Mouse (Mus musculus): Measurements from ENCODE around the gene Lenep. TPM values are rescaled to one million over a fixed set of nuclear protein-coding genes. Genes with fewer than 3 reads are reported as not detected.

Gene Lenep
- total and polyA plus RNA-seq, 3 experiments: not detected

GRCm38 (mm10) chr3:89436176-89437113 lies 33.9 kb upstream of the Lenep start, which contains the start of gene Pbxip1:
Pbxip1 (plus strand) TSS chr3:89436706.
- Histone ChIP-seq H3K79me2 (replicated peaks; ENCODE audit: control insufficient read depth, extremely low read depth, insufficient read depth, poor library complexity, severe bottlenecking) (peaks cover 9% of the 10 kb centered on the region), H3K4me3 (replicated peaks in 1 of 3; ENCODE audit: low read depth in 2 of 3, low read length in 2 of 3, poor library complexity in 1 of 3) (peak within 1 kb of the TSS; percentile 65 to 88 (median 77)), H3K4me1 (ENCODE audit: control insufficient read depth in 1 of 2, insufficient read depth in 2 of 2) (peaks cover 9 to 33% of the 10 kb centered on the region in 2 experiments), H3K4me2 (ENCODE audit: insufficient read depth, low read depth, poor library complexity, severe bottlenecking) (peak within 1 kb of the TSS; percentile 96), H3K27ac (ENCODE audit: insufficient read depth, low read depth) (peak within 1 kb of the TSS; percentile 53), H3K9me3 (replicated peaks; ENCODE audit: low read length) (no peaks in the 10 kb centered on the region), H3K27me3 (replicated peaks) (no peaks in the 10 kb centered on the region), H3K9ac (ENCODE audit: insufficient read depth, low read depth) (peak within 1 kb of the TSS; percentile 93), H3K36me3 (replicated peaks in 1 of 2; ENCODE audit: control insufficient read depth in 1 of 2, insufficient read depth in 1 of 2, low read length in 1 of 2) (peaks cover 38 to 65% of the 10 kb centered on the region in 2 experiments)
- TF ChIP-seq ZMIZ1 (IDR thresholded peaks at IDR 0.05; ENCODE audit: low read depth, low read length): peak; percentile 55; the same call in 1 of the 2 replicates
- TF ChIP-seq POLR2AphosphoS2 (IDR thresholded peaks at IDR 0.05; ENCODE audit: low read depth, low read length): peak; percentile 61; the same call in 1 of the 2 replicates
- no peak for TF ChIP-seq ZC3H11A (IDR thresholded peaks at IDR 0.05; ENCODE audit: low read depth, low read length)
- TF ChIP-seq UBTF (IDR thresholded peaks at IDR 0.05; ENCODE audit: low read depth, low read length): no peak
- TF ChIP-seq MXI1 (IDR thresholded peaks at IDR 0.05; ENCODE audit: low read depth, low read length): peak; percentile 77
- TF ChIP-seq KAT2A (IDR thresholded peaks at IDR 0.05; ENCODE audit: insufficient replicate concordance, low read length): no peak
- no peak for TF ChIP-seq RCOR1 (conservative IDR thresholded peaks at IDR 0.05; ENCODE audit: low read depth, low read length)
- peak; percentile 78 for TF ChIP-seq POLR2A (IDR thresholded peaks at IDR 0.05; ENCODE audit: low read depth, low read length)
- TF ChIP-seq USF1 (IDR thresholded peaks at IDR 0.05; ENCODE audit: low read depth, low read length): peak; percentile 93
- no peak for TF ChIP-seq ZKSCAN1 (IDR thresholded peaks at IDR 0.05; ENCODE audit: borderline replicate concordance, low read depth, low read length)
- TF ChIP-seq SMC3 (IDR thresholded peaks at IDR 0.05; ENCODE audit: low read depth, low read length): no peak
- no peak for TF ChIP-seq JUND (conservative IDR thresholded peaks at IDR 0.05; ENCODE audit: low read depth, low read length)
- TF ChIP-seq HCFC1 (IDR thresholded peaks at IDR 0.05; ENCODE audit: low read depth, low read length): no peak; the same call in 1 of the 2 replicates
- TF ChIP-seq IRF4 (IDR thresholded peaks at IDR 0.05; ENCODE audit: low read depth, low read length): no peak
- TF ChIP-seq SIN3A (IDR thresholded peaks at IDR 0.05; ENCODE audit: low read length): peak; percentile 77
- no peak for TF ChIP-seq MEF2A (IDR thresholded peaks at IDR 0.05; ENCODE audit: borderline replicate concordance, low read depth, low read length)
- TF ChIP-seq TBP (conservative IDR thresholded peaks at IDR 0.05; ENCODE audit: low read depth, low read length): peak; percentile 51; the same call in 1 of the 2 replicates
- TF ChIP-seq CHD1 (IDR thresholded peaks at IDR 0.05; ENCODE audit: low read depth, low read length): peak; percentile 84; the same call in 1 of the 2 replicates
- peak; percentile 88 for TF ChIP-seq USF2 (conservative IDR thresholded peaks at IDR 0.05; ENCODE audit: low read depth, low read length)
- TF ChIP-seq EP300 (IDR thresholded peaks at IDR 0.05; ENCODE audit: low read length): no peak
- TF ChIP-seq MAZ (IDR thresholded peaks at IDR 0.05; ENCODE audit: low read depth, low read length): peak; percentile 71; the same call in 1 of the 2 replicates
- TF ChIP-seq ELF1 (IDR thresholded peaks at IDR 0.05; ENCODE audit: low read depth, low read length): peak; percentile 71; the same call in 1 of the 2 replicates
- TF ChIP-seq TCF12 (IDR thresholded peaks at IDR 0.05; ENCODE audit: low read depth, low read length): peak; percentile 52
- peak; percentile 62 for TF ChIP-seq NELFE (IDR thresholded peaks at IDR 0.05; ENCODE audit: low read depth, low read length)
- TF ChIP-seq MAX (IDR thresholded peaks at IDR 0.05; ENCODE audit: low read length): peak; percentile 92
- TF ChIP-seq JUN (IDR thresholded peaks at IDR 0.05; ENCODE audit: insufficient read depth, low read depth, low read length): no peak
- no peak for TF ChIP-seq RAD21 (IDR thresholded peaks at IDR 0.05; ENCODE audit: low read depth, low read length)
- peak; percentile 75 for TF ChIP-seq CHD2 (IDR thresholded peaks at IDR 0.05; ENCODE audit: low read length)
- peak; percentile 58; the same call in 1 of the 2 replicates for TF ChIP-seq BHLHE40 (IDR thresholded peaks at IDR 0.05; ENCODE audit: low read depth, low read length)
- TF ChIP-seq CTCF (conservative IDR thresholded peaks at IDR 0.05 in 1 of 2, IDR thresholded peaks at IDR 0.05 in 1 of 2; ENCODE audit: low read depth in 2 of 2, low read length in 2 of 2): no peak
- dilution Hi-C loops (cut with MboI; ENCODE audit: extremely low pct_ligation_motif_present, extremely low pct_unique_long_range_greater_than_20kb, low sequenced_read_pairs) (no loop called here), in situ Hi-C loops (cut with MboI; ENCODE audit: low pct_ligation_motif_present, low pct_unique_long_range_greater_than_20kb, low sequenced_read_pairs) (no loop called here)
- DNase-seq (ENCODE audit: extremely low read depth): peak; percentile 87
